Mouse (Mus musculus) small intestine, adult 2 months (tissue): Measurements from ENCODE around the gene Cltc.

Experiments
- CTCF ChIP-seq: fragments of 200-500 bp; IDR thresholded peaks from 2 replicates; pipeline ENCODE4 v1.5.1; 2012; ENCODE audit warnings: low read depth, mild to moderate bottlenecking, control low read depth, inconsistent platforms, low read length, moderate library complexity, mixed read lengths; ENCODE audit not compliant: insufficient replicate concordance, insufficient read length; ENCODE audit errors: extremely low read depth
- POLR2A ChIP-seq: fragments of 200-500 bp; IDR thresholded peaks from 2 replicates; pipeline ENCODE4 v1.6.1; 2012; ENCODE audit warnings: low read depth, mild to moderate bottlenecking, control low read depth, inconsistent platforms, low read length, moderate library complexity

GRCm38 (mm10) chr11:86714606-86715005 lies 42.8 kb downstream of the Cltc start:
- TF ChIP-seq POLR2A (no peak), CTCF (no peak)
